Mouse (Mus musculus) embryonic facial prominence, embryonic 11.5 days (tissue): ENCODE data around the gene Fsd2. TPM values are rescaled to one million over a fixed set of nuclear protein-coding genes. Genes with fewer than 3 reads are reported as not detected.

Experiments
- ATAC-seq: fragments of 200-750 bp; cut with Nextera tagmentation; replicated peaks from 2 replicates; pipeline ENCODE4 v1.8.0; 2017; ENCODE audit warnings: low read depth; ENCODE audit not compliant: insufficient number of reproducible peaks, low FRiP score, low TSS enrichment
- DNase-seq: peaks from one replicate; pipeline ENCODE4 v3.0.0-alpha.2; 2015; ENCODE audit warnings: low spot score
- H3K27ac ChIP-seq: fragments of 300-500 bp; sonication (generic); replicated peaks from 2 replicates; pipeline ENCODE4 v1.5.1; 2014; ENCODE audit warnings: mild to moderate bottlenecking, low read depth, low read length, control low read depth
- H3K27me3 ChIP-seq: fragments of 300-500 bp; sonication (generic); 2 replicates; pipeline ENCODE4 v1.6.1; 2014; ENCODE audit warnings: mild to moderate bottlenecking, low read length, moderate library complexity, mixed read lengths; ENCODE audit not compliant: control insufficient read depth, insufficient read depth
- H3K36me3 ChIP-seq: fragments of 300-500 bp; sonication (generic); replicated peaks from 2 replicates; pipeline ENCODE4 v1.6.1; 2014; ENCODE audit warnings: low read depth, mild to moderate bottlenecking, low read length, moderate library complexity, mixed read lengths; ENCODE audit not compliant: control insufficient read depth, insufficient read depth
- H3K4me1 ChIP-seq: fragments of 300-500 bp; sonication (generic); 2 replicates; pipeline ENCODE4 v1.6.1; 2014; ENCODE audit warnings: low read length, mixed read lengths; ENCODE audit not compliant: control insufficient read depth, insufficient read depth
- H3K4me2 ChIP-seq: fragments of 300-500 bp; sonication (generic); 2 replicates; pipeline ENCODE4 v1.6.1; 2014; ENCODE audit warnings: low read depth, mild to moderate bottlenecking, control low read depth, low read length, moderate library complexity
- H3K4me3 ChIP-seq: fragments of 300-500 bp; sonication (generic); 2 replicates; pipeline ENCODE4 v1.5.1; 2014; ENCODE audit warnings: low read depth, low read length, control low read depth
- H3K9ac ChIP-seq: fragments of 300-500 bp; sonication (generic); replicated peaks from 2 replicates; pipeline ENCODE4 v1.6.1; 2014; ENCODE audit warnings: mild to moderate bottlenecking, control low read depth, low read length
- H3K9me3 ChIP-seq: fragments of 300-500 bp; sonication (generic); replicated peaks from 2 replicates; pipeline ENCODE4 v1.6.1; 2016; ENCODE audit warnings: mild to moderate bottlenecking, low read length, inconsistent platforms, mixed read lengths; ENCODE audit not compliant: control insufficient read depth
- WGBS: fragments of 180-500 bp; shearing (Covaris S2); extraction: QIAGEN DNeasy Blood & Tissue Kit; methylation state at CpG from one replicate; pipeline ENCODE4 v1.1.7; 2014; 5-methylcytosine and 5-hydroxymethylcytosine counted together
- polyA plus RNA-seq: library from polyadenylated mRNA; unstranded; fragments of >200 nt; fragmentation: Nextera tagmentation; extraction: Ambion mirVana; gene quantifications from 2 replicates; pipeline ENCODE4 v1.2.1, GENCODE M21; 2014

Fsd2 gene
- polyA plus RNA-seq, 1 experiment from 2014 or later, result 0.35 TPM

DNA sequence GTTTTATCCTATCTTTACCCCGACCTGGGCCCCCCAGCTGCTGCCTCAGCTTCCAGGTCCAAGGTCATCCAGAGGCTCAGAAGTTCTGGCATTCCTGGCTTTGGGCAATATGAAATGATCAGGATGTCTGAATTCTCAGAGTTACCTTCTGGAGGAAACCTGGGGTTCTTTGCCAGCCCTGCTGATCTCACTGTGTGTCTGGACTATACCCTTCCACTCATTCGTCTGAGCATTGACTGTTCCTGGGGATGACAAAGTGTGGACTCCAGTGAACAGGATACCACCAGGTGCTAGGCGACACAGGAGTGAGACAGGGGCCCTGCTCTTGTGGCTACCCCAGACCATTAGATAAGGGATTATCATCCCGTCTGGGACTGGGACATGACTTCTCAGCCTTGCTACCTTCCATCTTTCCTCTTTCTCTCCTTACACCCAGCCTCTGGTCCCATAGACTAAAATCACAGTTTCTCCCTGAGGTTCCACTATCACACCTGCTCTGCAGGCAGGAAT, 3.2 kb downstream of the Fsd2 start:
- Histone ChIP-seq H3K9ac (no peak overlapping the region), H3K27me3 (no peaks in the 10 kb centered on the region), H3K4me3 (no peak overlapping the region), H3K27ac (no peak overlapping the region), H3K4me2 (no peak overlapping the region), H3K4me1 (no peaks in the 10 kb centered on the region), H3K9me3 (no peaks in the 10 kb centered on the region), H3K36me3 (no peaks in the 10 kb centered on the region)
- 81% methylated on average over 4 of the region's 4 CpGs for WGBS
- DNase-seq (no peak), ATAC-seq (no peak)

DNA sequence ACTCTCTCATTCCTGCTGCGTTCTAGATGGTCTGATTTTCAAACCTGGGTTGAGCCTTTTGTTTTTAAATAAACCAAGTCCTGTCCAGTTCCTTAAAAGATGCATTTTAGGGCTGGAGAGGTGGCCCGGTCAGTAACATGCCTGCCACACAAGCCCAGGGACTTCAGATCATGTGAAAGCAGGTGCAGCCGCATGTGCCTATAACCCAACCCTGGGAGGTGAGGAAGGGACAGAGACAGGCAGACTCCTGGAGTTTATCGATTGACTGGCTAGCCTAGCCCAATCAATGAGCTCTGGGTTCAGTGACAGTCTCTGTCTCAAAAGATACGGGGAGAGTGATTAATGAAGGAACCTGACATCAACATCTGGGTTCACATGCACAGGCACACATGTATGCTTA, 5.5 kb downstream of the Fsd2 start:
- WGBS, result 78% methylated on average over 5 of the region's 5 CpGs
- Histone ChIP-seq H3K36me3 (no peaks in the 10 kb centered on the region), H3K4me2 (no peak overlapping the region), H3K4me1 (no peaks in the 10 kb centered on the region), H3K27ac (no peak overlapping the region), H3K4me3 (no peak overlapping the region), H3K27me3 (no peaks in the 10 kb centered on the region), H3K9ac (no peak overlapping the region), H3K9me3 (no peaks in the 10 kb centered on the region)
- no peak for ATAC-seq
- no peak for DNase-seq

DNA sequence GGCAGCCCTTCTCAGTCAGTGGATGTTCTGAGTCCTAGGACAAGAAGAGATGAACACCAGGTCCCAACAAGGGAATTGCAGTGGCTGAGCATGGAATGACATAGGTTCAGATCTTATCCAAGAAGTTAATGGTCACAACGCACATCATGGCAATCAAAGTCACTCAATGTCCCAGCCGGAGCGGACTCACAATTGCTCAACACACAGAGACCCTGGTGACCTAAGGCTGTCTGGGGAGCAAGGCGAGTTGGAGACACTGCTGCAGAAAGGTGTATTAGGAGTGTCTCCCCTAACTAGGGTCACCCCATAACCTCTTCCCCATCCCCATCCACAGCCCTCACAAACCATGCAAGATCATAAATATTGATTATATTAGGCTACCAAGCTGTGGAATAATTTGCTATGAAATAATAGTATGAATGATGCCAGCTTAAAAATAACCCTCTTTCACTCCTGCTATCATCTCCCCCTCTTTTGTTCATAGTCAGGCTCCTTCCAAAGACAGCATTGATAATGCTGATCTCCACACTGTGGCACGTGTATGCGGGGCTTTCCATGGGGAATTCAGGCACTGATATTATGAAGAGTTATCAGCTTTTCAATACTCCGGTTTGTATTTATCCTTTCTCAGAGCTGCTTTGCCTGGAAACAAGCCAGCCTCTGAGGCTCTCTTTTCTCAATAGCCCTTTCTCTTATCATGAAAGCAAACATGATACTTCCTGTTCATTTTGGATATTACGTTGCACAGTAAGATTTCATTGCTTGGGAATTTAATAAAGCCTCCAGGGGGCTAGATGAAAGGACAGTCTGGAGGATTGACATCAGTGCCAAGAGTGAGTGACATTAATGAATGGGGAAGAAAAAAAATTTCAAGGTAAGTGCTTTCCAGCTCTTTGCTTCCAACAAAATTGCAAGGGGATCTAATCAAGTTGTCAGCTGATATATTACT, 6.4 kb downstream of the Fsd2 start:
- H3K27ac ChIP-seq, result no peak overlapping the region
- WGBS, result 62% methylated on average over 8 of the region's 8 CpGs
- H3K9ac ChIP-seq, result no peak overlapping the region
- H3K4me1 ChIP-seq, result no peaks in the 10 kb centered on the region
- H3K4me3 ChIP-seq, result no peak overlapping the region
- DNase-seq, result peak; percentile 11
- no peaks in the 10 kb centered on the region for H3K27me3 ChIP-seq
- H3K9me3 ChIP-seq, result no peaks in the 10 kb centered on the region
- no peak for ATAC-seq
- H3K36me3 ChIP-seq, result no peaks in the 10 kb centered on the region
- H3K4me2 ChIP-seq, result no peak overlapping the region

DNA sequence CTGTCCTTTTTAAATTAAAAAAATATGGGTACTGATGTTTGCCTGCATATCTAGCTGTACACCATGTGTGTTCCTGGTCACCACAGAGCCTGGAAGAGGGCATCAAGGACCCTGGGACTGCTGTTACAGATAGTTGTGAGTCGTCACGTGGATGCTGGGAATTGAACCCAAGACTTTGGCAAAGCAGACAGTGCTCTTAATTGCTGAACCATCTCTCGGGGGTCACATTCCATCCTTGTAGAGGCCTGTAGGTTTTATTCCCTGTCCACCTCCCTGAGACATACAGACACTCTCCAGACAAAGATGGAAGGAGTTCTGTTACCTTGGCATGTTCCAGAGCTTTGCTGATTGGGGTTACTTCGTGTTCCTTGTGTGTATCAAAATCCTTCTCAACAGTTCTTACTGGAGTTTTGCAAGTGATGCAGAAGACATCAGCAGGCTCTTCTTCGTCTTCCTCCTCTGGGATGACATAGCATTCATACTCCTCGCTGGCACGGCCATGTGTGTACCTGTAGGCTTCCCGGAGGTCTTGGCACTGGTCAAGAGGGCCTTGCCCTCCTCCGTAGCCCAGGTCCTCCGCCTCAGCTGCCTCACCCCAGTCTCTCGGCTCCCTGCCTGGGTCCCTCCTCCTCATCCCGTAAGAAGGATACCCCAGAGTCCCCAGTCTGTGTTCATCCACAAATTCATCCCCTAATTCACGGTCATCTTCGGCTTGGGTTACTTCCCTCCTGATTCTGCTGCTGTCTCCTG, 7.3 kb downstream of the Fsd2 start:
- H3K4me1 ChIP-seq, result no peaks in the 10 kb centered on the region
- H3K4me3 ChIP-seq, result no peak overlapping the region
- WGBS, result 88% methylated on average over 14 of the region's 14 CpGs
- ATAC-seq (no peak), DNase-seq (no peak)
- H3K27me3 ChIP-seq, result no peaks in the 10 kb centered on the region
- H3K36me3 ChIP-seq, result no peaks in the 10 kb centered on the region
- H3K4me2 ChIP-seq, result no peak overlapping the region
- H3K9ac ChIP-seq, result no peak overlapping the region
- no peaks in the 10 kb centered on the region for H3K9me3 ChIP-seq
- no peak overlapping the region for H3K27ac ChIP-seq

DNA sequence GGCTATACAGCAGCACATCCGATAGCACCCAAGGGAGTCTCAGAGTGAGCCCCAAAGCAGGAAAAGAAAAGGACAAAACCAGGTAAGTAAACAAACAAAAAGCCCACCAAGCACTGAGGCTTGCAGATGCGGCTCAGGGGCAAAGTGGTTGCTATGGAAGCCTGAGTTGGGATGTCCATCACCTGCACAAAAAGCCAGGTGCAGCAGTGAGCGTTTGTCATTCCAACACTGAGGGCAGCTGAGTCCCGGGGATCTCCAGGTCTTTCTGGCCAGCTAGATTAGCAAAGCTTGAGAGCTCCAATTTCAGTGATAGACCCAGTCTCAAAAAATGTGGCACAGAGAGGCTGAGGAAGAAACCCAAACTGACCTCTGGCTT, 8.8 kb downstream of the Fsd2 start:
- no peak overlapping the region for H3K9ac ChIP-seq
- H3K4me2 ChIP-seq, result no peak overlapping the region
- no peak overlapping the region for H3K4me3 ChIP-seq
- no peaks in the 10 kb centered on the region for H3K27me3 ChIP-seq
- no peak for ATAC-seq
- H3K36me3 ChIP-seq, result no peaks in the 10 kb centered on the region
- H3K27ac ChIP-seq, result no peak overlapping the region
- no peaks in the 10 kb centered on the region for H3K4me1 ChIP-seq
- 58% methylated on average over 4 of the region's 4 CpGs for WGBS
- no peak for DNase-seq
- H3K9me3 ChIP-seq, result no peaks in the 10 kb centered on the region

DNA sequence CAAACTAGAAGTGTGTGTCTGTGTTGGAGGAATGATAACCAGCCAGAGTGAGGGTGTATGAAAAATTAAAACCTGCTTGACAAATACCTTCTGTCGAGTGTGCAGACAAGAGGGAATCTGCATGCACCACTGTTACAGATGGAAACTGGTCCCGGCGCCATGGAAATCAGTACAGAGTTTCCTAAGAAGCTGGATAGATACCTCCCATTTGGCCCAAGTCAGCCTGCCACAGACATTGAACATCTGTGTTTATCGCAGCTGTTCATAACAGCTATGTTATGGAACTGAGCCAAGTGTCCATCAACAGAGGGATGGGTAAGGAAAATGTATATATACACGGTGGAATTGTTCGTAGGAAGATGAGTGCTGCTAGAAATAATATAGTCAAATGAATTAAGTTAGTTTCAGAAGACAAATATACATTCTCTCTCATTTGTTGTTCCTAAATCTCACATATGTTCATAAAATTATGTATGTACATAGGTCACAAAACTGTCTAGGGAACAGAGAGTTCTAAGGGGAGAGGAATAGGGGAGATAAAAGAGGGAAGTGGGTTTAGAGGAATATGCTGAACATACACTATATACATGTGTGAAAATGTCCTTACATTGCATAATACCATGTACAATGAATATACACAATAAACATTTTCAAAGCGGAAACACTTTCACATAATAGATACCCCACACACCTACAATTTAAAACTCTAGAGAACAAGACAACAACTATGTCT, 9.3 kb downstream of the Fsd2 start:
- Histone ChIP-seq H3K9ac (no peak overlapping the region), H3K4me2 (no peak overlapping the region), H3K9me3 (no peaks in the 10 kb centered on the region), H3K4me3 (no peak overlapping the region), H3K36me3 (no peaks in the 10 kb centered on the region), H3K27ac (no peak overlapping the region), H3K27me3 (no peaks in the 10 kb centered on the region), H3K4me1 (no peaks in the 10 kb centered on the region)
- WGBS, result 78% methylated on average over 7 of the region's 7 CpGs
- no peak for ATAC-seq
- no peak for DNase-seq

DNA sequence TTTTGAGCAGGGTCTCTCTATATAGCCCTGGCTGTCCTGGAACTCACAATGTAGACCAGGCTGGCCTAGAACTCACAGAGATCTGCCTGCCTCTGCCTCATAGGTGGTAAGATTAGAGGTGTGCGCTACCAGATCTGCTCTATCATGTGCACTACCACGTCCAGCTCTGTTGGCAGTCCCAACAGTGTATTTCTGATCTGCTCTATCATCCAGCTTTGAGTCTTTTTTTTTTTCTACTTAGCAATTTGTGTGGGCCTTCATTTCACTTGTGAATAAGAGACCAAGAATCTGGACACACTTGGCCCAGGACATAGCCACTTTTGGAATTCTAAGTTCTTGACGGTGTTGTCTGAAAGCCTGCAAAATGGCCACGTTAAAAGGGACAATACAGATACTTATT, 9.9 kb downstream of the Fsd2 start:
- Histone ChIP-seq H3K4me2 (no peak overlapping the region), H3K27ac (no peak overlapping the region), H3K9ac (no peak overlapping the region), H3K4me1 (no peaks in the 10 kb centered on the region), H3K36me3 (no peaks in the 10 kb centered on the region), H3K27me3 (no peaks in the 10 kb centered on the region), H3K4me3 (no peak overlapping the region), H3K9me3 (no peaks in the 10 kb centered on the region)
- 85% methylated on average over 4 of the region's 4 CpGs for WGBS
- ATAC-seq (no peak), DNase-seq (no peak)
